Mouse (Mus musculus) intestine, embryonic 15.5 days (tissue): ENCODE data around the gene Timmdc1. TPM values are rescaled to one million over a fixed set of nuclear protein-coding genes. Genes with fewer than 3 reads are reported as not detected.

Experiments used
- ATAC-seq: fragments of 200-750 bp; cut with Nextera tagmentation; 2 replicates; pipeline ENCODE4 v1.8.0; 2017; ENCODE audit warnings: moderate TSS enrichment, moderate library complexity
- H3K27ac ChIP-seq: fragments of 300-500 bp; sonication (generic); 2 replicates; pipeline ENCODE4 v1.5.1; 2015; ENCODE audit warnings: mild to moderate bottlenecking, inconsistent platforms
- H3K27me3 ChIP-seq: fragments of 300-500 bp; sonication (generic); replicated peaks from 2 replicates; pipeline ENCODE4 v1.6.1; 2015; ENCODE audit warnings: inconsistent platforms
- H3K36me3 ChIP-seq: fragments of 300-500 bp; sonication (generic); 2 replicates; pipeline ENCODE4 v1.6.1; 2015; ENCODE audit warnings: inconsistent platforms
- H3K4me1 ChIP-seq: fragments of 300-500 bp; sonication (generic); replicated peaks from 2 replicates; pipeline ENCODE4 v1.6.1; 2015; ENCODE audit warnings: inconsistent platforms
- H3K4me2 ChIP-seq: fragments of 300-500 bp; sonication (generic); replicated peaks from 2 replicates; pipeline ENCODE4 v1.6.1; 2015; ENCODE audit warnings: mild to moderate bottlenecking, inconsistent platforms
- H3K4me3 ChIP-seq: fragments of 300-500 bp; sonication (generic); replicated peaks from 2 replicates; pipeline ENCODE4 v1.5.1; 2015; ENCODE audit warnings: inconsistent platforms
- H3K9ac ChIP-seq: fragments of 300-500 bp; sonication (generic); 2 replicates; pipeline ENCODE4 v1.6.1; 2015; ENCODE audit warnings: inconsistent platforms
- H3K9me3 ChIP-seq: fragments of 300-500 bp; sonication (generic); 2 replicates; pipeline ENCODE4 v1.6.1; 2016; ENCODE audit warnings: inconsistent platforms
- WGBS: fragments of 180-500 bp; shearing (Covaris S2); methylation state at CpG from one replicate; pipeline ENCODE4 v1.1.7; 2015; 5-methylcytosine and 5-hydroxymethylcytosine counted together
- polyA plus RNA-seq: library from polyadenylated mRNA; unstranded; fragments of >200 nt; fragmentation: Nextera tagmentation; extraction: Ambion mirVana; gene quantifications from 2 replicates; pipeline ENCODE4 v1.2.1, GENCODE M21; 2015

Gene Timmdc1
- polyA plus RNA-seq, 1 experiment from 2014 or later = 25.6 TPM

GRCm38 (mm10) chr16:38456812-38457567, 65.5 kb downstream of the Timmdc1 start:
- WGBS = 55% methylated on average over 11 of the region's 11 CpGs

GRCm38 (mm10) chr16:38455511-38456418, 66.7 kb downstream of the Timmdc1 start, which contains the start of gene Cd80:
Gene Cd80 (plus strand): TSS chr16:38455561.
- 61% methylated on average over 17 of the region's 17 CpGs for WGBS
- Histone ChIP-seq H3K9me3 (no peaks in the 10 kb centered on the region), H3K27me3 (no peaks in the 10 kb centered on the region), H3K27ac (no peak within 1 kb of the TSS), H3K9ac (no peak within 1 kb of the TSS), H3K4me2 (no peak within 1 kb of the TSS), H3K36me3 (no peaks in the 10 kb centered on the region), H3K4me3 (no peak within 1 kb of the TSS), H3K4me1 (peaks cover 8% of the 10 kb centered on the region; the same call in 1 of the 2 replicates)
- no peak for ATAC-seq

More at GRCm38 (mm10) chr16:38456812-38457567, 65.5 kb downstream of the Timmdc1 start:
- no peak overlapping the region for H3K9ac ChIP-seq
- no peak overlapping the region for H3K27ac ChIP-seq
- 0 out of 2 replicates have a peak, but pooled peaks cover under 1% of the 10 kb centered on the region for H3K4me1 ChIP-seq
- no peaks in the 10 kb centered on the region for H3K27me3 ChIP-seq
- no peak overlapping the region for H3K4me2 ChIP-seq
- H3K36me3 ChIP-seq = no peaks in the 10 kb centered on the region
- no peak overlapping the region for H3K4me3 ChIP-seq
- ATAC-seq = no peak
- H3K9me3 ChIP-seq = no peaks in the 10 kb centered on the region

DNA sequence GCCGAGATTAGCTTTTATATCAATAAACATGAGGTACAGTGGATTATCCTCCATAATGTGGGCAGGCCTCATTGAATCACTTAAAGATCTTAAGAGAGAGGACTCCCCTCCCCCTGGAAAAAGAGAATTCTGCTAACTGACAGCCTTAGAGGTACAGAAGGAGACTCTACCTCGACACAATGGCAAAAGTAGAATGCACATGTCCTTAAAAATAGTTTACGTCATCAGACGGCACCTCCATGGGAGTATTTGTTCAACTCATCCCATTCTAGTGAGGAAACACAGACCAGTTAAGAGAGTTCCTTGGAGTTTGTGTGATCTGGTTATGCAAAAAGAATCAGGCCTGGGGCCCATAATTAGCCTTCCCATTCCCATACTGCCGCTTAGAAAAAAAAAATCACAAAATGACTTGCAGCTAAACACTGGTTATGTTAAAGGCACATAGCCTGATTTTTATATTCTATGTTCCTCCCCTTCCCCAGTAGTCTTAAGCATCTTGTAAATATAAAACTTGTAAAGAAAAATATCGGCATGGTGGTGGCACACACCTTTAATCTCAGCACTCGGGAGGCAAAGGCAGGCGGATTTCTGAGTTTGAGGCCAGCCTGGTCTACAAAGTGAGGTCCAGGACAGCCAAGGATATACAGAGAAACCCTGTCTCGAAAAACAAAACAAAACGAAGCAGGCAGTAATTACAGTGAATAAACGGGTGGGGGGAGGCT, 67.8 kb downstream of the Timmdc1 start:
- H3K4me2 ChIP-seq = no peak overlapping the region
- no peaks in the 10 kb centered on the region for H3K9me3 ChIP-seq
- no peak overlapping the region for H3K9ac ChIP-seq
- H3K4me1 ChIP-seq = peaks cover 8% of the 10 kb centered on the region; the same call in 1 of the 2 replicates
- H3K4me3 ChIP-seq = no peak overlapping the region
- ATAC-seq = no peak
- H3K27ac ChIP-seq = no peak overlapping the region
- H3K27me3 ChIP-seq = no peaks in the 10 kb centered on the region
- H3K36me3 ChIP-seq = no peaks in the 10 kb centered on the region
- WGBS = 72% methylated on average over 11 of the region's 11 CpGs

DNA sequence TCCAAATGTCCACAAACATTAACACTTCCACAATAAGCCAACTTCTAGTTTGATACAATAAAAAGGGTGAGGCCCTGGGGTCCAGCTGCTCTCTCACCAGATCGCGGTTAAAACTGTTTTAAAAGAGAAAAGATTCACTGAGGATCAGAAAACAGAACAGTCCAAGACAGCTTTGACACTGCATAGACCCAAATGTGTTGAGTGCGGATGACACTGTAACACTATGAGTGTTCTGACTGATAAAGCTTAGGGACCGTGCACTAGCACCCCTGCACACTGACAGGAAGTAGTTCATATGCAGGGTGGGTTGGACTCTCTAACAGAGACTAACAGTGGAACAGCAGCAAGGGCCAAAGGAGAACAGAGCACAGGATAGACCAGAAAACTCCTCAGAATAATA, 68.5 kb downstream of the Timmdc1 start:
- Histone ChIP-seq H3K27ac (no peak overlapping the region), H3K9ac (no peak overlapping the region), H3K36me3 (no peaks in the 10 kb centered on the region), H3K4me3 (no peak overlapping the region), H3K4me1 (peaks cover 8% of the 10 kb centered on the region; the same call in 1 of the 2 replicates), H3K4me2 (no peak overlapping the region), H3K27me3 (no peaks in the 10 kb centered on the region), H3K9me3 (no peaks in the 10 kb centered on the region)
- 87% methylated on average over 4 of the region's 4 CpGs for WGBS
- no peak for ATAC-seq

DNA sequence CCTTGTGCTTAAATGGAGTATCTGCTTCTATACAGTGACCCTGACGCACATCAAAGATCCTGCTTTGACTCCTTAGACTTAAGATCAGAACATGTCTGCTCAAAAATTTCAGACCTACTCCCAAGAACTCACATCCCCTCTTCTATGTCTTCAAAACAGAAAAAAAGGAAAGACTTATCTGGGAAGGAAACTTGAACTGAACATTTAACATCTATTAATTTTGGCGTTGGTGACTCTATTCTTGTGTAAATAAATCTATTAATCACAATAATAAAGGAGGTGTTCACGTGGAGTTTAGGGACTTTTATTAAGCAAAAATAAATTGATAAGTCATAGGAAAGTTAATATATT, 69.3 kb downstream of the Timmdc1 start:
- peak overlapping the region; percentile 94 for H3K27ac ChIP-seq
- peak overlapping the region; percentile 80 for H3K4me2 ChIP-seq
- WGBS = 22% methylated on average over 3 of the region's 3 CpGs
- H3K36me3 ChIP-seq = no peaks in the 10 kb centered on the region; the same call in 1 of the 2 replicates
- H3K9me3 ChIP-seq = no peaks in the 10 kb centered on the region
- H3K27me3 ChIP-seq = no peaks in the 10 kb centered on the region
- peak overlapping the region; percentile 76 for H3K4me3 ChIP-seq
- H3K9ac ChIP-seq = peak overlapping the region; percentile 96
- peaks cover 8% of the 10 kb centered on the region; the same call in 1 of the 2 replicates for H3K4me1 ChIP-seq
- no peak for ATAC-seq

DNA sequence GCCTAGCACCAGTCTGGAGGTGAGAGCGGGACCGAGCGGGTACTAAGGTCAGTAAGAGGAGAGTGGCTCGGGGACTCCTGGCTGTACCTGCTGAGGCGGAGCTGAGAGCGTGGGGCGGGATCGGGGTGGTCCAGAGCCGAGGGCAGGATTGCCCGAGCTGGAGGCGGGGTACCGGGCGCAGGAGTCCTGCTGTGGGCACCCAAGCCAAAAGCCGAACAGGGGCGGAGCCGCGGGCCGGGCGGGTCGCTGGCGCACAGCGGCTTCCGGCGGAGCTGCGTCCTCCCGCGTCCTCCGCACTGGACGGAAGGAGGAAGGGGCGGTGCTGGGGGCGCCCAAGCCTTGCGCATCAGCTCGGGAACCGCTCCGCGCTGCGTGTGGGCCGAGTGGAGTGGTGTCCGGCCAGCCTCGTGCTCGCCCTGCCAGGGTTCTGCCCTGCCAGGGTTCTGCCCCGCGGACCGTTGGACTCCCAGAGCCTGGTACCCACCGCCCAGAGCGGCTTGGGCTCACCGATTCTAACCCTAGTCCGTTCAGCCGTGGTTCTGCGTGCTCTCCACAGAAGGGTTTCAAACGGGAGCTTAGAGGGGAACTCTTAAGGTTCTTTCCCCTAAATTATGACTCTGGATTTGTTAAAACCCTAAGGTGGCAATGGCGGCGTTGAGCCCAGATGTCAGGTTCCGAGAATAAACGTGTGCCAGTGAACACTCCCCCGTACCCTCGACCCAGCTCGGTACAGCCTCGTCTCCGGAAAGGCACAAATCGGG, 69.8 kb downstream of the Timmdc1 start, which contains the start of gene Adprh:
TSS of gene Adprh (minus strand) at position 262 of the 761 bp plus-strand sequence.
- Histone ChIP-seq H3K4me1 (peaks cover 8% of the 10 kb centered on the region; the same call in 1 of the 2 replicates), H3K27ac (peak within 1 kb of the TSS; percentile 94), H3K27me3 (no peaks in the 10 kb centered on the region), H3K9me3 (no peaks in the 10 kb centered on the region), H3K36me3 (no peaks in the 10 kb centered on the region; the same call in 1 of the 2 replicates), H3K4me3 (peak within 1 kb of the TSS; percentile 76), H3K4me2 (peak within 1 kb of the TSS; percentile 80), H3K9ac (peak within 1 kb of the TSS; percentile 96)
- WGBS = under 1% methylated on average over 59 of the region's 61 CpGs
- peak; percentile 99 for ATAC-seq

DNA sequence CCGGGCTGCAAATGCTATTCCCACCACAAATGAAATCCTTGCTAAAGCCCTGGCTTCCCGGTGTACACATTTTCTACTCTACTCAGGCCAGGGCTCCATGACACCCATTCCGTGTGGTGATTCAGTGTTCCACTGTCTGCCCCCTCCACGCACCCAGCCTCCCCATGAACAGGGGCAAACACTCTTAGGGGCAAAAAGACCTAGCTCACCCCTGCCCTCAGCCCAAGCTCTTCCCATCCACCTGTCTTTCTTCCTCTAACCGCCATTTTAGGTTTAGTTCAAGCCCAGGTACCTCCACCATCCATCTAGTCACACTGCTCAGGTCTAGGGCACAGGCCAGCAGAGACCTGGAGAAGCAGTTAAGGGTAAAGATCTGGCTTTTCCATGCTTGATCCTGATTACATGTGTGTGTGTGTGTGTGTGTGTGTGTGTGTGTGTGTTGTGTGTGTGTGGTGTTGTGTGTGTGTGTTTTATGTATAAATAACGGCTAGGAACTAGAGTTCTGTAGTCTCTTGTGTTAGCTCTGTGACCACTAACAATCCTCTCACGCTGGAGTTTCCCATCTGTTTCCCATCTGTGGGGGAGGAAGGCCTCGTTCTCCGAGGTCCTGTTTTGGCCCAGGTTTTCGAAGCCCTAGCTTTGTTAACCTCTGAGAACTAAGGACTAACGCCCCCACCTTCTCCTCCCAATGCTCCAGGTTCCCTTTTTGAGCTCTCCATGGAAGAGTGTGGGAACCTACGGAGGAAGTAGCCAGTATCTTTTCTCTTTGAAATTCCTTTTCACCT, 70.8 kb downstream of the Timmdc1 start:
- no peak for ATAC-seq
- peaks cover 9% of the 10 kb centered on the region for H3K36me3 ChIP-seq
- peaks cover 8% of the 10 kb centered on the region; the same call in 1 of the 2 replicates for H3K4me1 ChIP-seq
- H3K27ac ChIP-seq = peak overlapping the region; percentile 94
- H3K9ac ChIP-seq = peak overlapping the region; percentile 96
- no peaks in the 10 kb centered on the region for H3K9me3 ChIP-seq
- H3K4me2 ChIP-seq = peak overlapping the region; percentile 80
- no peaks in the 10 kb centered on the region for H3K27me3 ChIP-seq
- WGBS = 40% methylated on average over 12 of the region's 12 CpGs
- H3K4me3 ChIP-seq = peak overlapping the region; percentile 76

- no peaks in the 10 kb centered on the region for H3K27me3 ChIP-seq
- H3K4me2 ChIP-seq = no peak overlapping the region
- ATAC-seq = no peak
- H3K27ac ChIP-seq = no peak overlapping the region
- peaks cover 14% of the 10 kb centered on the region for H3K36me3 ChIP-seq
- WGBS = 88% methylated on average over 7 of the region's 7 CpGs
- H3K9ac ChIP-seq = no peak overlapping the region
- no peaks in the 10 kb centered on the region for H3K9me3 ChIP-seq
- H3K4me1 ChIP-seq = peaks cover 8% of the 10 kb centered on the region; the same call in 1 of the 2 replicates
- H3K4me3 ChIP-seq = no peak overlapping the region
These were observed 71.8 kb downstream of the Timmdc1 start for GRCm38 (mm10) chr16:38450707-38451106.

- H3K27ac ChIP-seq = no peak overlapping the region
- no peak for ATAC-seq
- H3K9me3 ChIP-seq = no peaks in the 10 kb centered on the region
- H3K4me3 ChIP-seq = no peak overlapping the region
- H3K4me2 ChIP-seq = no peak overlapping the region
- H3K27me3 ChIP-seq = no peaks in the 10 kb centered on the region
- WGBS = 93% methylated on average over 12 of the region's 12 CpGs
- H3K4me1 ChIP-seq = peaks cover 8% of the 10 kb centered on the region; the same call in 1 of the 2 replicates
- no peak overlapping the region for H3K9ac ChIP-seq
- H3K36me3 ChIP-seq = peaks cover 25% of the 10 kb centered on the region
These were observed 74.0 kb downstream of the Timmdc1 start for GRCm38 (mm10) chr16:38448458-38448857.
